ENCODE assay signal across 24 mouse cellular contexts in the genomic region with DNA sequence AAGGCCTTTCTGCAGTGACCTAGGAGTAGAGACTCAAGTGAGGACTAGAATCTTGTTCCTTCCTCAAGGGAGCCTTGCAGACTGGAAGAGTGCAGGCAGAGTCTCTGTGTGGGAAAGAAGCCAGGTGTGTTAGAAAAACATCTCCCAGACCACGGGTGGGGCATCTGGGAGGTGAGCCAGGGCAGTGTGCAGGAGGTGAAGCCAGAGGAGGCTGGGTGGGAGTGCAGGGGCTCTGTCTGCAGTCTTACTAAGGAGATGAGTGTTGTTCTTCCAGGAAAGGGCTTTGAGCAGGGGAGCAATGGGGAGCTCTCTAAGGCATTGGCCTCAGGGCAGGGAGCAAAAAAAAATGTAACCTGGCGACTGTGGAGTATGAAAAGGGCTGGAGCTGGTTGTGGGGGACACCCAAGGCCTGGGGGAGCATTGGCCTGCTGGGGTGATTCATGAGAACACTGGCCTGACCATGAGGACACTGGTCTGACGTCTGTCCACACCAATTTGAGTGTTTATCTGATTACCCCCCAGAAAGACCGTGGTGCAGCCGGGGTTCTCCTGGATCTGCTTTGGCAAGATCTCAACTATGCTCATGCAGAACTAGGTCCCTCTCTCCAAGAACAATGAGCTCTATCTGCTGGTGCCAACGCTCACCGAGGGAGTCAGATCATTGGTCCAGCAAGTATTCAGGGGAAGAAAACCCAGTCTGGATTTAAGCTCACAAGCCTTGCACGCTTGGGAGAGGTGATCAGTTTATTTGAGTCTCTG. TPM values are rescaled to one million over a fixed set of nuclear protein-coding genes. Genes with fewer than 3 reads are reported as not detected.
A peak's percentile ranks its signal among the peaks of the same experiment; 100 is the strongest.
DNase-seq lines count a peak whose midpoint lies in the region; ATAC-seq and TF ChIP-seq lines count a peak whose summit lies in the region.
"Had no signal": no experiment of that assay in that cellular context is flagged by ENCODE, and none has a peak within 500 bp of the region (broad histone marks: within the 10 kb centered on the region; RNA-seq: fewer than 3 reads in every experiment).

No protein-coding gene starts in this region.

- no peaks in the 10 kb centered on the region for H3K27me3 ChIP-seq in heart, postnatal 0 days (ENCODE audit: control insufficient read depth, insufficient read depth, low read length)
- no peaks in the 10 kb centered on the region for H3K27me3 ChIP-seq in heart, embryonic 11.5 days (ENCODE audit: control insufficient read depth, insufficient read depth, low read length)
- no peaks in the 10 kb centered on the region for H3K27me3 ChIP-seq in intestine, embryonic 14.5 days (replicated peaks; ENCODE audit: control insufficient read depth, insufficient read depth, low read length)
- H3K27me3 ChIP-seq in stomach, postnatal 0 days (ENCODE audit: control insufficient read depth, insufficient read depth, low read length): no peaks in the 10 kb centered on the region
- H3K27me3 ChIP-seq in thymus, adult 2 months (ENCODE audit: control insufficient read depth, insufficient read depth, low read length): no peaks in the 10 kb centered on the region
- H3K27me3 ChIP-seq: hindbrain, embryonic 13.5 days; limb, embryonic 12.5 days had no signal

- no peak for DNase-seq in heart, postnatal 0 days (ENCODE audit: low spot score)
- peak; percentile 40 for DNase-seq in ovary, postnatal 36 days (ENCODE audit: low spot score)
- no peak for DNase-seq in ovary, postnatal 10 days (ENCODE audit: low spot score)
- no peak for DNase-seq in intestine, embryonic 14.5 days (ENCODE audit: low spot score)
- peak; percentile 74 for DNase-seq in stomach, postnatal 0 days (ENCODE audit: low spot score)
- no peak for DNase-seq in thymus, adult 2 months
- DNase-seq: cerebellum, adult 9-11 months; heart, postnatal 10 days; kidney, adult 11 months; midbrain, embryonic 14.5 days had no signal

- H3K9me3 ChIP-seq in heart, postnatal 0 days (replicated peaks; ENCODE audit: control insufficient read depth, low read length): no peaks in the 10 kb centered on the region
- H3K9me3 ChIP-seq in heart, embryonic 11.5 days (replicated peaks; ENCODE audit: control insufficient read depth, low read length): no peaks in the 10 kb centered on the region
- H3K9me3 ChIP-seq in intestine, embryonic 14.5 days (ENCODE audit: control insufficient read depth, low read length): no peaks in the 10 kb centered on the region
- H3K9me3 ChIP-seq in stomach, postnatal 0 days (ENCODE audit: control insufficient read depth, low read length): no peaks in the 10 kb centered on the region
- H3K9me3 ChIP-seq: hindbrain, embryonic 13.5 days; limb, embryonic 12.5 days had no signal

- no peak overlapping the region for H3K4me3 ChIP-seq in heart, postnatal 0 days (ENCODE audit: low read depth, low read length)
- H3K4me3 ChIP-seq in heart, embryonic 11.5 days (ENCODE audit: low read depth, low read length): no peak overlapping the region
- H3K4me3 ChIP-seq in intestine, embryonic 14.5 days (ENCODE audit: low read depth, low read length): no peak overlapping the region
- no peak overlapping the region for H3K4me3 ChIP-seq in stomach, postnatal 0 days (ENCODE audit: low read depth, low read length)
- no peak overlapping the region for H3K4me3 ChIP-seq in thymus, adult 2 months (ENCODE audit: control insufficient read depth, insufficient read depth, low read length)
- H3K4me3 ChIP-seq: hindbrain, embryonic 13.5 days; limb, embryonic 12.5 days; myocyte had no signal

- 27% methylated on average over 8 of the region's 8 CpGs for WGBS in heart, postnatal 0 days
- 57% methylated on average over 8 of the region's 8 CpGs for WGBS in heart, embryonic 11.5 days (ENCODE audit: insufficient replicate concordance)
- 65% methylated on average over 8 of the region's 8 CpGs for WGBS in intestine, embryonic 14.5 days
- WGBS in stomach, postnatal 0 days: 37% methylated on average over 8 of the region's 8 CpGs
- 78% methylated on average over 8 of the region's 8 CpGs for WGBS in thymus, adult 2 months

- no peak for TF ChIP-seq EP300 in heart, postnatal 0 days (IDR thresholded peaks at IDR 0.05; ENCODE audit: low read depth)
- TF ChIP-seq EP300 in stomach, postnatal 0 days (optimal IDR thresholded peaks at IDR 0.05): no peak

- no peak for TF ChIP-seq POLR2A in thymus, adult 2 months (IDR thresholded peaks at IDR 0.05; ENCODE audit: control insufficient read depth, extremely low read depth, insufficient read depth, low read length, poor library complexity)

- H3K36me3 ChIP-seq in heart, postnatal 0 days (replicated peaks; ENCODE audit: control insufficient read depth, insufficient read depth, low read length): no peaks in the 10 kb centered on the region
- no peaks in the 10 kb centered on the region for H3K36me3 ChIP-seq in heart, embryonic 11.5 days (ENCODE audit: control insufficient read depth, insufficient read depth, low read length)
- no peaks in the 10 kb centered on the region for H3K36me3 ChIP-seq in intestine, embryonic 14.5 days (ENCODE audit: control insufficient read depth, insufficient read depth, low read length)
- no peaks in the 10 kb centered on the region for H3K36me3 ChIP-seq in stomach, postnatal 0 days (ENCODE audit: control insufficient read depth, insufficient read depth, low read length)
- no peaks in the 10 kb centered on the region for H3K36me3 ChIP-seq in thymus, adult 2 months (ENCODE audit: control insufficient read depth, insufficient read depth, low read length)
- H3K36me3 ChIP-seq: hindbrain, embryonic 13.5 days; limb, embryonic 12.5 days had no signal

- TF ChIP-seq CTCF in heart, postnatal 0 days (IDR thresholded peaks at IDR 0.05; ENCODE audit: low read depth): no peak
- no peak for TF ChIP-seq CTCF in stomach, postnatal 0 days (IDR thresholded peaks at IDR 0.05; ENCODE audit: low read depth)
- no peak for TF ChIP-seq CTCF in thymus, adult 2 months (IDR thresholded peaks at IDR 0.05; ENCODE audit: borderline replicate concordance, control insufficient read depth, extremely low read depth, insufficient read depth, low read length, poor library complexity)

- no peak for ATAC-seq in heart, postnatal 0 days (ENCODE audit: insufficient read depth, low read depth)
- no peak for ATAC-seq in heart, embryonic 11.5 days (replicated peaks; ENCODE audit: insufficient number of reproducible peaks, low FRiP score, low TSS enrichment)
- ATAC-seq in intestine, embryonic 14.5 days (replicated peaks; ENCODE audit: low FRiP score, low TSS enrichment, low read depth): no peak
- ATAC-seq in stomach, postnatal 0 days (ENCODE audit: low FRiP score, low TSS enrichment): 0 out of 2 replicates have a peak, but pooled peaks have one; percentile 27
- ATAC-seq: forebrain, embryonic 14.5 days had no signal

- no peak overlapping the region for H3K9ac ChIP-seq in heart, postnatal 0 days (replicated peaks; ENCODE audit: low read depth, low read length)
- no peak overlapping the region for H3K9ac ChIP-seq in heart, embryonic 11.5 days (ENCODE audit: low read depth, low read length)
- H3K9ac ChIP-seq in intestine, embryonic 14.5 days (ENCODE audit: low read length): no peak overlapping the region
- H3K9ac ChIP-seq in stomach, postnatal 0 days (ENCODE audit: low read length): no peak overlapping the region; the same call in 1 of the 2 replicates
- H3K9ac ChIP-seq: hindbrain, embryonic 13.5 days; limb, embryonic 12.5 days; liver, embryonic 14.5 days had no signal

- H3K4me1 ChIP-seq in heart, postnatal 0 days (ENCODE audit: control insufficient read depth, insufficient read depth): peaks cover 6% of the 10 kb centered on the region; the same call in 1 of the 2 replicates
- H3K4me1 ChIP-seq in heart, embryonic 11.5 days (ENCODE audit: control insufficient read depth, insufficient read depth, low read length): 0 out of 2 replicates have a peak, but pooled peaks cover 2% of the 10 kb centered on the region
- peaks cover 10% of the 10 kb centered on the region; the same call in 1 of the 2 replicates for H3K4me1 ChIP-seq in intestine, embryonic 14.5 days (replicated peaks; ENCODE audit: control insufficient read depth, insufficient read depth, low read length)
- H3K4me1 ChIP-seq in stomach, postnatal 0 days (replicated peaks; ENCODE audit: control insufficient read depth, insufficient read depth): peaks cover 4% of the 10 kb centered on the region
- H3K4me1 ChIP-seq in thymus, adult 2 months (replicated peaks; ENCODE audit: control insufficient read depth, insufficient read depth, low read length): no peaks in the 10 kb centered on the region
- H3K4me1 ChIP-seq: hindbrain, embryonic 13.5 days had no signal

- H3K27ac ChIP-seq in heart, postnatal 0 days (ENCODE audit: low read depth): 0 out of 2 replicates have a peak overlapping the region, but pooled peaks have one; percentile 38
- no peak overlapping the region for H3K27ac ChIP-seq in heart, embryonic 11.5 days (ENCODE audit: low read depth, low read length)
- H3K27ac ChIP-seq in intestine, embryonic 14.5 days (ENCODE audit: low read depth): peak overlapping the region; percentile 62; the same call in 1 of the 2 replicates
- H3K27ac ChIP-seq in stomach, postnatal 0 days (replicated peaks): peak overlapping the region; percentile 86
- H3K27ac ChIP-seq in thymus, adult 2 months (ENCODE audit: control insufficient read depth, insufficient read depth, low read length): no peak overlapping the region
- H3K27ac ChIP-seq: hindbrain, embryonic 13.5 days; kidney, postnatal 0 days; limb, embryonic 12.5 days; liver, embryonic 14.5 days had no signal

- H3K4me2 ChIP-seq in heart, postnatal 0 days (ENCODE audit: low read depth, low read length): no peak overlapping the region
- H3K4me2 ChIP-seq in heart, embryonic 11.5 days: no peak overlapping the region
- H3K4me2 ChIP-seq in intestine, embryonic 14.5 days (ENCODE audit: low read length): no peak overlapping the region
- 0 out of 2 replicates have a peak overlapping the region, but pooled peaks have one; percentile 1 for H3K4me2 ChIP-seq in stomach, postnatal 0 days (replicated peaks; ENCODE audit: low read depth)
- H3K4me2 ChIP-seq: hindbrain, embryonic 13.5 days; limb, embryonic 12.5 days had no signal

RNA-seq across cellular contexts. Expression of a gene that starts 7.2 kb away (rescaled TPM):
- total RNA-seq in heart, postnatal 0 days (2014; rRNA removed; ENCODE audit: low replicate concordance): 22.5 and 52.2 TPM in 2 replicates
- 20.6 and 29.3 TPM in 2 replicates for polyA plus RNA-seq in heart, postnatal 0 days (2015; fragmentation: Nextera tagmentation; extraction: Ambion mirVana)
- polyA plus RNA-seq in heart, embryonic 11.5 days (2014; fragmentation: Nextera tagmentation; extraction: Ambion mirVana): 48.4 and 69.2 TPM in 2 replicates
- 359 and 374 TPM in 2 replicates for polyA plus RNA-seq in intestine, embryonic 14.5 days (2014; fragmentation: Nextera tagmentation; extraction: Ambion mirVana)
- polyA plus RNA-seq in stomach, postnatal 0 days (2015; fragmentation: Nextera tagmentation; extraction: Ambion mirVana): 1,512 and 1,618 TPM in 2 replicates
- 8.7 and 13.0 TPM in 2 replicates for polyA plus RNA-seq in thymus, adult 2 months (2012; rRNA removed)
- total RNA-seq: layer of hippocampus, adult 18-20 months; left cerebral cortex, adult 18-20 months; megakaryocyte, adult 5-6 weeks had no signal

RNA-seq across cellular contexts. Expression of a gene that starts 19.9 kb away (rescaled TPM):
- total RNA-seq in heart, postnatal 0 days (2014; rRNA removed; ENCODE audit: low replicate concordance): 0.12 and 8.1 TPM in 2 replicates
- 0.40 and 2.8 TPM in 2 replicates for polyA plus RNA-seq in heart, postnatal 0 days (2015; fragmentation: Nextera tagmentation; extraction: Ambion mirVana)
- 0.17 and 0.24 TPM in 2 replicates for polyA plus RNA-seq in heart, embryonic 11.5 days (2014; fragmentation: Nextera tagmentation; extraction: Ambion mirVana)
- polyA plus RNA-seq in intestine, embryonic 14.5 days (2014; fragmentation: Nextera tagmentation; extraction: Ambion mirVana): 1.3 TPM in 2 replicates
- polyA plus RNA-seq in stomach, postnatal 0 days (2015; fragmentation: Nextera tagmentation; extraction: Ambion mirVana): 758 and 921 TPM in 2 replicates
- polyA plus RNA-seq in thymus, adult 2 months (2012; rRNA removed): 0.85 and 1.1 TPM in 2 replicates
- total RNA-seq: left cerebral cortex, adult 18-20 months; megakaryocyte, adult 5-6 weeks had no signal
- polyA plus RNA-seq: midbrain, embryonic 14.5 days; spleen, adult 2 months had no signal

RNA-seq across cellular contexts. Expression of a gene that starts 34.3 kb away (rescaled TPM):
- total RNA-seq in heart, postnatal 0 days (2014; rRNA removed; ENCODE audit: low replicate concordance): not detected in 2 replicates
- polyA plus RNA-seq in heart, postnatal 0 days (2015; fragmentation: Nextera tagmentation; extraction: Ambion mirVana): 0.30 TPM in 1 of 2 replicates, not detected in the other
- polyA plus RNA-seq in heart, embryonic 11.5 days (2014; fragmentation: Nextera tagmentation; extraction: Ambion mirVana): not detected in 2 replicates
- polyA plus RNA-seq in intestine, embryonic 14.5 days (2014; fragmentation: Nextera tagmentation; extraction: Ambion mirVana): 0.11 TPM in 1 of 2 replicates, not detected in the other
- 2,802 and 3,195 TPM in 2 replicates for polyA plus RNA-seq in stomach, postnatal 0 days (2015; fragmentation: Nextera tagmentation; extraction: Ambion mirVana)
- polyA plus RNA-seq in thymus, adult 2 months (2012; rRNA removed): 0.92 and 0.98 TPM in 2 replicates
- total RNA-seq: heart, postnatal 10 days; layer of hippocampus, adult 18-20 months; left cerebral cortex, adult 18-20 months; megakaryocyte, adult 5-6 weeks had no signal
- polyA plus RNA-seq: forebrain, embryonic 14.5 days; gonadal fat pad, adult 2 months; hindbrain, embryonic 13.5 days; limb, embryonic 12.5 days; midbrain, embryonic 14.5 days; testis, adult 2 months had no signal

RNA-seq across cellular contexts. Expression of a gene that starts 37.4 kb away (rescaled TPM):
- total RNA-seq in heart, postnatal 0 days (2014; rRNA removed; ENCODE audit: low replicate concordance): not detected in 2 replicates
- not detected in 2 replicates for polyA plus RNA-seq in heart, postnatal 0 days (2015; fragmentation: Nextera tagmentation; extraction: Ambion mirVana)
- not detected in 2 replicates for polyA plus RNA-seq in heart, embryonic 11.5 days (2014; fragmentation: Nextera tagmentation; extraction: Ambion mirVana)
- not detected in 2 replicates for polyA plus RNA-seq in intestine, embryonic 14.5 days (2014; fragmentation: Nextera tagmentation; extraction: Ambion mirVana)
- polyA plus RNA-seq in stomach, postnatal 0 days (2015; fragmentation: Nextera tagmentation; extraction: Ambion mirVana): 0.04 TPM in 1 of 2 replicates, not detected in the other
- 0.31 and 0.42 TPM in 2 replicates for polyA plus RNA-seq in thymus, adult 2 months (2012; rRNA removed)
- total RNA-seq: heart, postnatal 10 days; neutrophil, adult 5-6 weeks had no signal
- polyA plus RNA-seq: forebrain, embryonic 14.5 days; hindbrain, embryonic 13.5 days; kidney, postnatal 0 days; limb, embryonic 12.5 days; liver, embryonic 14.5 days; midbrain, embryonic 14.5 days; myocyte; spleen, adult 2 months; testis, adult 2 months had no signal

RNA-seq across cellular contexts. Expression of a gene that starts 50.2 kb away (rescaled TPM):
- not detected in 2 replicates for total RNA-seq in heart, postnatal 0 days (2014; rRNA removed; ENCODE audit: low replicate concordance)
- polyA plus RNA-seq in heart, postnatal 0 days (2015; fragmentation: Nextera tagmentation; extraction: Ambion mirVana): not detected in 2 replicates
- not detected in 2 replicates for polyA plus RNA-seq in heart, embryonic 11.5 days (2014; fragmentation: Nextera tagmentation; extraction: Ambion mirVana)
- 0.11 and 0.13 TPM in 2 replicates for polyA plus RNA-seq in intestine, embryonic 14.5 days (2014; fragmentation: Nextera tagmentation; extraction: Ambion mirVana)
- polyA plus RNA-seq in stomach, postnatal 0 days (2015; fragmentation: Nextera tagmentation; extraction: Ambion mirVana): 0.30 and 0.48 TPM in 2 replicates
- 0.79 and 0.90 TPM in 2 replicates for polyA plus RNA-seq in thymus, adult 2 months (2012; rRNA removed)
- total RNA-seq: heart, postnatal 10 days; layer of hippocampus, adult 18-20 months; left cerebral cortex, adult 18-20 months; megakaryocyte, adult 5-6 weeks; neutrophil, adult 5-6 weeks had no signal
- polyA plus RNA-seq: forebrain, embryonic 14.5 days; hindbrain, embryonic 13.5 days; liver, embryonic 14.5 days; midbrain, embryonic 14.5 days; myocyte; spleen, adult 2 months; testis, adult 2 months had no signal

Comparison
In these comparisons a context has a peak if more than half of its experiments do, and no peak if none do; other contexts are left out.
1. DNase-seq: peak in ovary, postnatal 36 days (single experiment) and stomach, postnatal 0 days (single experiment); none in heart, postnatal 0 days (single experiment), ovary, postnatal 10 days (single experiment), intestine, embryonic 14.5 days (single experiment) and thymus, adult 2 months (single experiment).
2. H3K27ac ChIP-seq: peak in heart, postnatal 0 days (single experiment), intestine, embryonic 14.5 days (single experiment) and stomach, postnatal 0 days (single experiment); none in heart, embryonic 11.5 days (single experiment) and thymus, adult 2 months (single experiment).
3. RNA of a gene that starts 19.9 kb away (polyA plus RNA-seq): 758 to 921 TPM in stomach, postnatal 0 days; 1.3 TPM in intestine, embryonic 14.5 days, 0.85 to 1.1 TPM in thymus, adult 2 months, 0.40 to 2.8 TPM in heart, postnatal 0 days and 0.17 to 0.24 TPM in heart, embryonic 11.5 days; every median in the first group is over 100 times any median in the second.
4. RNA of a gene that starts 34.3 kb away (polyA plus RNA-seq): 2,802 to 3,195 TPM in stomach, postnatal 0 days; 0.92 to 0.98 TPM in thymus, adult 2 months, 0.11 TPM in intestine, embryonic 14.5 days, not detected in heart, embryonic 11.5 days and 0.30 TPM in heart, postnatal 0 days; every median in the first group is over 1,000 times any median in the second.